Mouse (Mus musculus) gastrocnemius, postnatal 4 days (tissue): ENCODE data around the gene Tekt4. TPM values are rescaled to one million over a fixed set of nuclear protein-coding genes. Genes with fewer than 3 reads are reported as not detected.

Experiments used
- DNase-seq, 2 experiments: peaks; one replicate each; pipeline ENCODE4 v3.0.0; 2021 to 2022; ENCODE audit warnings: low spot score in 2 of 2, mixed read lengths in 2 of 2
- total RNA-seq, 2 experiments: library from RNA; stranded (reverse); gene quantifications; 2 replicates each; pipeline ENCODE4 v1.2.3; 2021

The Tekt4 gene
- total RNA-seq, 2 experiments from 2014 or later = not detected

GRCm38 (mm10) chr17:25432433-25433181, 21.8 kb upstream of the Tekt4 start:
- peak in 1 of 2 experiments; percentile 45 for DNase-seq

- no peak for DNase-seq
Observed at GRCm38 (mm10) chr17:25433223-25433616, 21.2 kb upstream of the Tekt4 start.

GRCm38 (mm10) chr17:25433617-25434606, 20.5 kb upstream of the Tekt4 start, which contains the start of gene Cacna1h:
Cacna1h (minus strand) TSS chr17:25433783.
- peak; percentile 45 to 46 for DNase-seq

GRCm38 (mm10) chr17:25441417-25441816, 13.0 kb upstream of the Tekt4 start:
- no peak for DNase-seq

GRCm38 (mm10) chr17:25442889-25443288, 11.5 kb upstream of the Tekt4 start:
- DNase-seq = no peak

GRCm38 (mm10) chr17:25445074-25445473, 9.3 kb upstream of the Tekt4 start:
- DNase-seq = no peak

- no peak for DNase-seq
Observed at GRCm38 (mm10) chr17:25445841-25446240, 8.6 kb upstream of the Tekt4 start.

GRCm38 (mm10) chr17:25447865-25448264, 6.5 kb upstream of the Tekt4 start:
- no peak for DNase-seq

- DNase-seq = no peak
Observed at GRCm38 (mm10) chr17:25450329-25450728, 4.1 kb upstream of the Tekt4 start.

- no peak for DNase-seq
Observed at GRCm38 (mm10) chr17:25452246-25452965, 2.0 kb upstream of the Tekt4 start.

- no peak for DNase-seq
Observed at GRCm38 (mm10) chr17:25456540-25456939, 2.1 kb downstream of the Tekt4 start.

- no peak for DNase-seq
Observed at GRCm38 (mm10) chr17:25462236-25462875, 7.9 kb downstream of the Tekt4 start.

GRCm38 (mm10) chr17:25463326-25463945, 9.0 kb downstream of the Tekt4 start:
- no peak for DNase-seq

GRCm38 (mm10) chr17:25464091-25464490, 9.7 kb downstream of the Tekt4 start:
- no peak for DNase-seq

- no peak for DNase-seq
Observed at GRCm38 (mm10) chr17:25466257-25466656, 11.8 kb downstream of the Tekt4 start.

- no peak for DNase-seq
Observed at GRCm38 (mm10) chr17:25467781-25468180, 13.4 kb downstream of the Tekt4 start.

GRCm38 (mm10) chr17:25468301-25468700, 13.9 kb downstream of the Tekt4 start:
- no peak for DNase-seq

- peak in 1 of 2 experiments; percentile 46 for DNase-seq
Observed at GRCm38 (mm10) chr17:25469798-25470197, 15.4 kb downstream of the Tekt4 start.

GRCm38 (mm10) chr17:25471418-25471817, 17.0 kb downstream of the Tekt4 start:
- no peak for DNase-seq

- no peak for DNase-seq
Observed at GRCm38 (mm10) chr17:25472044-25472443, 17.6 kb downstream of the Tekt4 start.
